Mouse (Mus musculus): ENCODE data around the gene Hsd17b1. TPM values are rescaled to one million over a fixed set of nuclear protein-coding genes. Genes with fewer than 3 reads are reported as not detected.

Gene Hsd17b1
- polyA plus RNA-seq, 1 experiment from 2014 or later, result 0.08 TPM

- H3K9ac ChIP-seq (ENCODE audit: low read depth, low read length), result no peak overlapping the region
- 90% methylated on average over 8 of the region's 8 CpGs for WGBS
- H3K9me3 ChIP-seq (ENCODE audit: control insufficient read depth), result no peaks in the 10 kb centered on the region
- H3K36me3 ChIP-seq (ENCODE audit: control insufficient read depth, insufficient read depth), result peaks cover 67% of the 10 kb centered on the region
- no peak for TF ChIP-seq CTCF (IDR thresholded peaks at IDR 0.05; ENCODE audit: low read depth)
- no peak for ATAC-seq
- no peak overlapping the region for H3K4me3 ChIP-seq (ENCODE audit: low read depth, low read length)
- H3K4me2 ChIP-seq (replicated peaks; ENCODE audit: low read depth), result no peak overlapping the region
- H3K27ac ChIP-seq (ENCODE audit: low read depth, low read length), result no peak overlapping the region
- no peaks in the 10 kb centered on the region for H3K27me3 ChIP-seq (replicated peaks; ENCODE audit: control insufficient read depth, insufficient read depth, low read length)
- 0 out of 2 replicates have a peak, but pooled peaks cover 7% of the 10 kb centered on the region for H3K4me1 ChIP-seq (replicated peaks; ENCODE audit: control insufficient read depth, insufficient read depth, low read length)
These were observed 43.4 kb upstream of the Hsd17b1 start for GRCm38 (mm10) chr11:101034614-101035327.

DNA sequence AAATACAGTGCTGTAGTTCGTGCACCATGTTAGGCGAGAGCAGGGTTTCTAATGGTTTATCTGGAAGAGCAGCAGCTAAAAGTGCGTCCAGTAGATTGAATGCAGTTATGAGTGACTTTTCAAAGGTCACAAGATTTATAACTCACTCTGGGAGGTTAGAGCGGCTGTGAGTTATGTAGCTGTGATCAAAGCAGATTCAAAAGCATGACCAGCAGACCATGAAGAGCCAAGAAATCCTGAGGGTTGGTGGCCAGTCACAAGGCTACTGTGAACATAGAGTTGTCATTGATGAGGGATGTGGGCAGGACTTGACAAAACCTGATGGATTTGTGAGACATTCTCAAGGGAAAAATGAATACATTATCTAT, 42.9 kb upstream of the Hsd17b1 start:
- 61% methylated on average over 4 of the region's 4 CpGs for WGBS
- H3K27ac ChIP-seq (ENCODE audit: low read depth, low read length), result no peak overlapping the region
- H3K36me3 ChIP-seq (ENCODE audit: control insufficient read depth, insufficient read depth), result peaks cover 72% of the 10 kb centered on the region
- H3K4me2 ChIP-seq (replicated peaks; ENCODE audit: low read depth), result no peak overlapping the region
- no peaks in the 10 kb centered on the region for H3K9me3 ChIP-seq (ENCODE audit: control insufficient read depth)
- no peak overlapping the region for H3K4me3 ChIP-seq (ENCODE audit: low read depth, low read length)
- H3K4me1 ChIP-seq (replicated peaks; ENCODE audit: control insufficient read depth, insufficient read depth, low read length), result 0 out of 2 replicates have a peak, but pooled peaks cover 4% of the 10 kb centered on the region
- no peak for TF ChIP-seq CTCF (IDR thresholded peaks at IDR 0.05; ENCODE audit: low read depth)
- H3K27me3 ChIP-seq (replicated peaks; ENCODE audit: control insufficient read depth, insufficient read depth, low read length), result no peaks in the 10 kb centered on the region
- no peak overlapping the region for H3K9ac ChIP-seq (ENCODE audit: low read depth, low read length)
- ATAC-seq, result no peak

- Histone ChIP-seq H3K9me3 (ENCODE audit: control insufficient read depth) (no peaks in the 10 kb centered on the region), H3K36me3 (ENCODE audit: control insufficient read depth, insufficient read depth) (peaks cover 72% of the 10 kb centered on the region), H3K9ac (ENCODE audit: low read depth, low read length) (no peak overlapping the region), H3K27ac (ENCODE audit: low read depth, low read length) (no peak overlapping the region), H3K4me2 (replicated peaks; ENCODE audit: low read depth) (no peak overlapping the region), H3K4me1 (replicated peaks; ENCODE audit: control insufficient read depth, insufficient read depth, low read length) (no peaks in the 10 kb centered on the region), H3K27me3 (replicated peaks; ENCODE audit: control insufficient read depth, insufficient read depth, low read length) (no peaks in the 10 kb centered on the region), H3K4me3 (ENCODE audit: low read depth, low read length) (no peak overlapping the region)
- no peak for TF ChIP-seq CTCF (IDR thresholded peaks at IDR 0.05; ENCODE audit: low read depth)
- WGBS, result 85% methylated on average over 10 of the region's 10 CpGs
- no peak for ATAC-seq
These were observed 40.4 kb upstream of the Hsd17b1 start for GRCm38 (mm10) chr11:101037795-101038194.

GRCm38 (mm10) chr11:101045826-101046225, 32.4 kb upstream of the Hsd17b1 start:
- H3K9ac ChIP-seq (ENCODE audit: low read depth, low read length), result no peak overlapping the region
- H3K4me3 ChIP-seq (ENCODE audit: low read depth, low read length), result no peak overlapping the region
- no peak for ATAC-seq
- no peak overlapping the region for H3K27ac ChIP-seq (ENCODE audit: low read depth, low read length)
- 92% methylated on average over 4 of the region's 4 CpGs for WGBS
- no peaks in the 10 kb centered on the region for H3K9me3 ChIP-seq (ENCODE audit: control insufficient read depth)
- no peak overlapping the region for H3K4me2 ChIP-seq (replicated peaks; ENCODE audit: low read depth)
- H3K36me3 ChIP-seq (ENCODE audit: control insufficient read depth, insufficient read depth), result peaks cover 68% of the 10 kb centered on the region
- H3K27me3 ChIP-seq (replicated peaks; ENCODE audit: control insufficient read depth, insufficient read depth, low read length), result no peaks in the 10 kb centered on the region
- H3K4me1 ChIP-seq (replicated peaks; ENCODE audit: control insufficient read depth, insufficient read depth, low read length), result no peaks in the 10 kb centered on the region
- no peak for TF ChIP-seq CTCF (IDR thresholded peaks at IDR 0.05; ENCODE audit: low read depth)

DNA sequence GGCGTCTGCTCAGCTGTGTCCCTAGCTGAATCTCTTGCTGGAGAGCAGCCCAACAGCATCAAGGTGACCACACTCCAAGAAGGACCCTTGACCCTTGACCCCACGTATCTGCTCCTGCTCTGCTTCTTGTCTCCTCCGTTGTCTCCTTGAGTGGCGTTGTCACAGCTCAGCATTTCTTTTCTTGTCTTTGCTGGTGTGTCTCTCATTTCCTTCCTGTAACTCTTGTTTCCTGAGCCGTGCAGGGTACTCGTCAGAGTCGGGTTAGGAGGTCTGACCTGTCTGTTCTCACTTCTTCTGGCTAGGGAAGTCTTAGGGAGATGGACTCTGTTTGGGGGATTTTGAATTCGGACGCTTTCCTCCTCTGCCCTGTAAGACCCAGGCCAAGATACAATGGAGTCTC, 31.8 kb upstream of the Hsd17b1 start:
- ATAC-seq, result no peak
- Histone ChIP-seq H3K9me3 (ENCODE audit: control insufficient read depth) (no peaks in the 10 kb centered on the region), H3K4me2 (replicated peaks; ENCODE audit: low read depth) (no peak overlapping the region), H3K4me1 (replicated peaks; ENCODE audit: control insufficient read depth, insufficient read depth, low read length) (no peaks in the 10 kb centered on the region), H3K9ac (ENCODE audit: low read depth, low read length) (no peak overlapping the region), H3K4me3 (ENCODE audit: low read depth, low read length) (no peak overlapping the region), H3K36me3 (ENCODE audit: control insufficient read depth, insufficient read depth) (peaks cover 68% of the 10 kb centered on the region), H3K27me3 (replicated peaks; ENCODE audit: control insufficient read depth, insufficient read depth, low read length) (no peaks in the 10 kb centered on the region), H3K27ac (ENCODE audit: low read depth, low read length) (no peak overlapping the region)
- 63% methylated on average over 9 of the region's 9 CpGs for WGBS
- TF ChIP-seq CTCF (IDR thresholded peaks at IDR 0.05; ENCODE audit: low read depth), result no peak

- no peak overlapping the region for H3K4me3 ChIP-seq (ENCODE audit: low read depth, low read length)
- no peaks in the 10 kb centered on the region for H3K27me3 ChIP-seq (replicated peaks; ENCODE audit: control insufficient read depth, insufficient read depth, low read length)
- TF ChIP-seq CTCF (IDR thresholded peaks at IDR 0.05; ENCODE audit: low read depth), result no peak
- H3K27ac ChIP-seq (ENCODE audit: low read depth, low read length), result no peak overlapping the region
- H3K36me3 ChIP-seq (ENCODE audit: control insufficient read depth, insufficient read depth), result peaks cover 71% of the 10 kb centered on the region
- 83% methylated on average over 3 of the region's 3 CpGs for WGBS
- ATAC-seq, result no peak
- no peak overlapping the region for H3K9ac ChIP-seq (ENCODE audit: low read depth, low read length)
- no peaks in the 10 kb centered on the region for H3K9me3 ChIP-seq (ENCODE audit: control insufficient read depth)
- H3K4me1 ChIP-seq (replicated peaks; ENCODE audit: control insufficient read depth, insufficient read depth, low read length), result no peaks in the 10 kb centered on the region
- no peak overlapping the region for H3K4me2 ChIP-seq (replicated peaks; ENCODE audit: low read depth)
These were observed 30.7 kb upstream of the Hsd17b1 start for GRCm38 (mm10) chr11:101047502-101047901.

All from intestine, postnatal 0 days (tissue).